Mouse (Mus musculus): ENCODE results near the gene Washc3. TPM values are rescaled to one million over a fixed set of nuclear protein-coding genes. Genes with fewer than 3 reads are reported as not detected.

Washc3 gene
- 11.6 and 14.7 TPM in 2 replicates for total RNA-seq (2014; rRNA removed)
- 45.0 and 45.8 TPM in 2 replicates for polyA plus RNA-seq (2015; fragmentation: Nextera tagmentation; extraction: Ambion mirVana)

- Histone ChIP-seq H3K4me1 (ENCODE audit: insufficient read depth, low read length) (peaks cover 4% of the 10 kb centered on the region; the same call in 1 of the 2 replicates), H3K27me3 (ENCODE audit: insufficient read depth, low read length) (no peaks in the 10 kb centered on the region), H3K36me3 (ENCODE audit: insufficient read depth, low read length) (no peaks in the 10 kb centered on the region), H3K4me3 (ENCODE audit: low read length) (peak within 1 kb of the TSS; percentile 58), H3K9me3 (ENCODE audit: low read length) (no peaks in the 10 kb centered on the region), H3K4me2 (ENCODE audit: low read depth, low read length) (peak within 1 kb of the TSS; percentile 65), H3K9ac (replicated peaks; ENCODE audit: low read length) (peak within 1 kb of the TSS; percentile 76), H3K27ac (peak within 1 kb of the TSS; percentile 91)
- no peak for TF ChIP-seq CTCF (IDR thresholded peaks at IDR 0.05; ENCODE audit: low read depth)
- under 1% methylated on average over 23 of the region's 23 CpGs for WGBS
- peak; percentile 95 for DNase-seq (ENCODE audit: low spot score)
- ATAC-seq: peak; percentile 99
Observed at GRCm38 (mm10) chr10:88200951-88201638, at the start of gene Washc3. TSS of gene Washc3 (plus strand) at chr10:88201093.

GRCm38 (mm10) chr10:88151658-88152057, 49.2 kb upstream of the Washc3 start:
- no peak for TF ChIP-seq CTCF (IDR thresholded peaks at IDR 0.05; ENCODE audit: low read depth)
- no peak for DNase-seq (ENCODE audit: low spot score)
- H3K9me3 ChIP-seq (ENCODE audit: low read length): no peaks in the 10 kb centered on the region
- H3K36me3 ChIP-seq (ENCODE audit: insufficient read depth, low read length): peaks cover 7% of the 10 kb centered on the region; the same call in 1 of the 2 replicates
- no peak overlapping the region for H3K27ac ChIP-seq
- peaks cover 5% of the 10 kb centered on the region; the same call in 1 of the 2 replicates for H3K4me1 ChIP-seq (ENCODE audit: insufficient read depth, low read length)
- H3K4me2 ChIP-seq (ENCODE audit: low read depth, low read length): no peak overlapping the region
- no peaks in the 10 kb centered on the region for H3K27me3 ChIP-seq (ENCODE audit: insufficient read depth, low read length)
- WGBS: 90% methylated on average over 6 of the region's 6 CpGs
- no peak for ATAC-seq
- no peak overlapping the region for H3K4me3 ChIP-seq (ENCODE audit: low read length)
- no peak overlapping the region for H3K9ac ChIP-seq (replicated peaks; ENCODE audit: low read length)

- H3K4me2 ChIP-seq (ENCODE audit: low read depth, low read length): no peak overlapping the region
- ATAC-seq: no peak
Observed at GRCm38 (mm10) chr10:88162096-88162495, 38.8 kb upstream of the Washc3 start.

GRCm38 (mm10) chr10:88162676-88163075, 38.2 kb upstream of the Washc3 start:
- no peaks in the 10 kb centered on the region for H3K27me3 ChIP-seq (ENCODE audit: insufficient read depth, low read length)
- WGBS: 84% methylated on average over 5 of the region's 5 CpGs
- H3K4me3 ChIP-seq (ENCODE audit: low read length): no peak overlapping the region
- no peak overlapping the region for H3K4me2 ChIP-seq (ENCODE audit: low read depth, low read length)
- no peak for TF ChIP-seq CTCF (IDR thresholded peaks at IDR 0.05; ENCODE audit: low read depth)
- DNase-seq (ENCODE audit: low spot score) (no peak), ATAC-seq (no peak)
- H3K27ac ChIP-seq: no peak overlapping the region
- peaks cover 9% of the 10 kb centered on the region for H3K36me3 ChIP-seq (ENCODE audit: insufficient read depth, low read length)
- no peaks in the 10 kb centered on the region for H3K4me1 ChIP-seq (ENCODE audit: insufficient read depth, low read length)
- H3K9me3 ChIP-seq (ENCODE audit: low read length): no peaks in the 10 kb centered on the region
- no peak overlapping the region for H3K9ac ChIP-seq (replicated peaks; ENCODE audit: low read length)

More at GRCm38 (mm10) chr10:88162096-88162495, 38.8 kb upstream of the Washc3 start:
- Histone ChIP-seq H3K4me1 (ENCODE audit: insufficient read depth, low read length) (no peaks in the 10 kb centered on the region), H3K27ac (no peak overlapping the region), H3K36me3 (ENCODE audit: insufficient read depth, low read length) (peaks cover 9% of the 10 kb centered on the region), H3K9me3 (ENCODE audit: low read length) (no peaks in the 10 kb centered on the region), H3K27me3 (ENCODE audit: insufficient read depth, low read length) (no peaks in the 10 kb centered on the region), H3K4me3 (ENCODE audit: low read length) (no peak overlapping the region), H3K9ac (replicated peaks; ENCODE audit: low read length) (no peak overlapping the region)
- TF ChIP-seq CTCF (IDR thresholded peaks at IDR 0.05; ENCODE audit: low read depth): no peak
- no peak for DNase-seq (ENCODE audit: low spot score)
- 82% methylated on average over 2 of the region's 2 CpGs for WGBS

- Histone ChIP-seq H3K27me3 (ENCODE audit: insufficient read depth, low read length) (no peaks in the 10 kb centered on the region), H3K4me3 (ENCODE audit: low read length) (no peak overlapping the region), H3K4me2 (ENCODE audit: low read depth, low read length) (no peak overlapping the region), H3K36me3 (ENCODE audit: insufficient read depth, low read length) (no peaks in the 10 kb centered on the region; the same call in 1 of the 2 replicates), H3K9me3 (ENCODE audit: low read length) (no peaks in the 10 kb centered on the region), H3K27ac (no peak overlapping the region), H3K4me1 (ENCODE audit: insufficient read depth, low read length) (no peaks in the 10 kb centered on the region), H3K9ac (replicated peaks; ENCODE audit: low read length) (no peak overlapping the region)
- TF ChIP-seq CTCF (IDR thresholded peaks at IDR 0.05; ENCODE audit: low read depth): peak; percentile 25; the same call in 1 of the 2 replicates
- DNase-seq (ENCODE audit: low spot score): no peak
- WGBS: 94% methylated on average over 3 of the region's 3 CpGs
- ATAC-seq: no peak
Observed at GRCm38 (mm10) chr10:88166158-88166557, 34.7 kb upstream of the Washc3 start.

GRCm38 (mm10) chr10:88167438-88168077, 33.3 kb upstream of the Washc3 start:
- Histone ChIP-seq H3K36me3 (ENCODE audit: insufficient read depth, low read length) (no peaks in the 10 kb centered on the region; the same call in 1 of the 2 replicates), H3K27me3 (ENCODE audit: insufficient read depth, low read length) (no peaks in the 10 kb centered on the region), H3K9me3 (ENCODE audit: low read length) (no peaks in the 10 kb centered on the region), H3K9ac (replicated peaks; ENCODE audit: low read length) (no peak overlapping the region), H3K4me2 (ENCODE audit: low read depth, low read length) (no peak overlapping the region), H3K4me1 (ENCODE audit: insufficient read depth, low read length) (no peaks in the 10 kb centered on the region), H3K4me3 (ENCODE audit: low read length) (no peak overlapping the region), H3K27ac (no peak overlapping the region)
- 80% methylated on average over 7 of the region's 7 CpGs for WGBS
- TF ChIP-seq CTCF (IDR thresholded peaks at IDR 0.05; ENCODE audit: low read depth): no peak
- no peak for DNase-seq (ENCODE audit: low spot score)
- ATAC-seq: no peak
